Mouse (Mus musculus): ENCODE results near the gene Faf2.
"Not testable (repeated sequence)": the region's sequence is repeated elsewhere in the genome, so short reads cannot be mapped to it uniquely, and the experiment has no call there.

Faf2 gene

GRCm38 (mm10) chr13:54607204-54607603 lies 14.4 kb upstream of the Faf2 start:
- DNase-seq (ENCODE audit: low spot score in 2 of 2): no peak

DNA sequence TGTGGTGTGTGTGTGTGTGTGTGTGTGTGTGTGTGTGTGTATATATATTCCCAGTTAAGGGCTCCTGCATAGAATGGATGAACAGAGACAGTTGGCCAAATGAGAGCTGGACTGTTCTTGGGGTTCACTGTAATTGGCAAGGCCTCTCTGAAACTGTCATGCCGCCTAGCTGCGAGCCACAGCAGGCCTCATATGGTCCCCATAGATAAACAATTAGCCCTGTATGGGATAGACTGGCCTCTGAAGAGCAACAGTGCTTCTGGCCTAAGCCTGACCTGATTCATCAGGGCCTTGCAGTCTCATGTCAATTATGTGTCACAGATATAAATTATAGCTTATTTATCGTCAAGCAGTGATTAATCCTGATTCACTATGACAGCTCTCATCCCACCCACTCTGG lies 13.6 kb upstream of the Faf2 start:
- DNase-seq (ENCODE audit: low spot score in 2 of 2): no peak

DNA sequence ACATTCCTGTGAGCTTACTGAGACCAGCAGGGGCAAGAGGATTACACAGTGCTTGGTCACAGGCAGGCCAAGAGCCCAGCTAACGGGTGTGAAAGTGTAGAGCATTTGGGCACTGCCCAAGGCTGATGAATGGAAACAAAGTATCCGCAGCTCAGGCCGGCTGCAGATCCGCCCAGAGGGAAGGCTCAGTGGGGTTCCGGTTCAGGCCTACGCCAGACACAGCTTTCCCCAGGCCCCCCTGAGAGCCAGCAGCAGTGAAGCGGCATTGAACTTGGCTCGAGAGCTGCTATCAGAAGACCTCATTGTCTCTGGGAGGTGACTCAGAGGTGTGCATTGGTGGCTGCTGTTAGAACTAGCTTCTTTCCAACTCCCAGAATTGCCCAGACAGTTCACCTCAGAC lies 12.9 kb upstream of the Faf2 start:
- DNase-seq (ENCODE audit: low spot score in 2 of 2): no peak

GRCm38 (mm10) chr13:54609301-54609700 lies 12.3 kb upstream of the Faf2 start:
- DNase-seq (ENCODE audit: low spot score in 2 of 2): no peak

GRCm38 (mm10) chr13:54610613-54610971 lies 11.0 kb upstream of the Faf2 start:
- DNase-seq (ENCODE audit: low spot score in 2 of 2): no peak

DNA sequence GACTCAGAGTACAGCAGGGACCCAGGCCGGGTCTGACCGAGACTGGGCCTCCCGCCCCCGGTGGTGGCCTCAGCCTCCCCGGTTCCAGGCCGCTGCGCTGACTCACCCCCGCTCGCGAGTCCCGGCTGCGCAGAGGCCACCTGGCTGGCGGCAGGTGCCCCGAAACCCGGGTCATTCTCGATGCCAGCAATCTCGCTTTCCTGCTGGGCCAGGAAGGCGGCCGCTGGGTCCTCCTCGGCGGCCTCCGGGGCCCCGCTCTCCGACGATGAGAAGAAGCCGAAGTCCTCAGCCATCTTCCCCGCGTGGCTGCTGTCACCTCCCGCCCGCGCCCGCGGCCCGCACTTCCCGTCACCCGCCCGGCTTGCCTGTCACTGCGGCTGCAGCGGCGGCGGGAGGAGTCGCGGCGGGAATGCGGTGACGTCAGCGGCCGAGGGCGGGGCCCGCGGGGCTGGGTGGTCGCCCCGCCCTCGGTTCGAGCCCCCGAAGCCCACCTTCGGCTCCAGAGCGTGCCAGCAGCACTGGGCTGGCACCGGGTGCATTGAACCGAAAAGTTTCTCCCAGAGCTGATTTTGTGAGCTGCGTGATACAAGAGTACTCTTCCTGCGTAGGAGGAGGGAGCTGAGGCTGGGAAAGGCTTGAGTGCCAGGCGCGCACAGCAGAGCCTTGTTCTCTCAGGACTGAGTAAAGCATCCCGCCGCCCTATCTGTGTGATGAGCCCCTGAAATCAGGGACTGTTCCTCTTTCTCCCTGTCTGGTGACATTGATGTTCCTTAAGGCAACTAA lies 10.4 kb upstream of the Faf2 start, which contains the start of gene Cltb:
Gene Cltb (minus strand): TSS at position 373 of the 783 bp plus-strand sequence.
- DNase-seq (ENCODE audit: low spot score in 2 of 2): peak; percentile 69 to 72

DNA sequence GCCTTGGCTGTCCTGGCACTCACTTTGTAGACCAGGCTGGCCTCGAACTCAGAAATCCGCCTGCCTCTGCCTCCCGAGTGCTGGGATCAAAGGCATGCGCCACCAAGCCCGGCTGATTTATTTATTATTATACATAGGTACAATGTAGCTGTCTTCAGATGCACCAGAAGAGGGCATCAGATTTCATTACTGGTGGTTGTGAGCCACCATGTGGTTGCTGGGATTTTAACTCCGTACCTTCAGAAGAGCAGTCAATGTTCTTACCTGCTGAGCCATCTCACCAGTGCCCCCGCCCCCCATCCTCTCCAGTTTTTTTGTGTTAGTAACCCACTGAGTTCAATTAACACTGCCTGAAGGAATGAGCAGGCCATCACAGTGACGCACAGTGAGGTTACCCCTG lies 8.4 kb upstream of the Faf2 start:
- not testable (repeated sequence) for DNase-seq (ENCODE audit: low spot score in 2 of 2)

GRCm38 (mm10) chr13:54616307-54616706 lies 5.3 kb upstream of the Faf2 start:
- DNase-seq (ENCODE audit: low spot score in 2 of 2): no peak

DNA sequence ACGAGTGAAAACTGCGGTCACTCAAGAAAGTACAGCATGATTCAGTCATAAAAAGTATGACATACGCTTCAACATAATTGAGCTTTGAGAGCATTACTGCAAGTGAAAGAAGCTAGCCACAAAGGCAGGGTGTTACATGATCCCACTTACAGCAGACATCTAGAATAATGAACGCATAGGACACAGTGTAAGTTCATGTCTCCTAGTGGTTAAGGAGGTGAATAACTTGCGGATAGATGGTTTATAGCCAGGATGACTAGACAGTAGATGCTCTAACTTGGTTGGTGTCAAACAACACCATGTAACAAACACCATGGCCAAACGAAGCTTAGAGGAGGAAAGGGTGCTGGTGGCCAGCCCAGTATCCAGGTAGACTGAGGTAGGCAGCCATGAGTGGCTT lies 4.6 kb upstream of the Faf2 start:
- no peak for DNase-seq (ENCODE audit: low spot score in 2 of 2)

GRCm38 (mm10) chr13:54621960-54622521 lies 457 bp downstream of the Faf2 start:
- peak in 1 of 2 experiments; percentile 6 for DNase-seq (ENCODE audit: low spot score in 2 of 2)

- no peak for DNase-seq (ENCODE audit: low spot score in 2 of 2)
Measured at GRCm38 (mm10) chr13:54629128-54629527, 7.5 kb downstream of the Faf2 start.

GRCm38 (mm10) chr13:54632731-54633277 lies 11.2 kb downstream of the Faf2 start:
- DNase-seq (ENCODE audit: low spot score in 2 of 2): no peak

GRCm38 (mm10) chr13:54635011-54635410 lies 13.4 kb downstream of the Faf2 start:
- no peak for DNase-seq (ENCODE audit: low spot score in 2 of 2)

DNA sequence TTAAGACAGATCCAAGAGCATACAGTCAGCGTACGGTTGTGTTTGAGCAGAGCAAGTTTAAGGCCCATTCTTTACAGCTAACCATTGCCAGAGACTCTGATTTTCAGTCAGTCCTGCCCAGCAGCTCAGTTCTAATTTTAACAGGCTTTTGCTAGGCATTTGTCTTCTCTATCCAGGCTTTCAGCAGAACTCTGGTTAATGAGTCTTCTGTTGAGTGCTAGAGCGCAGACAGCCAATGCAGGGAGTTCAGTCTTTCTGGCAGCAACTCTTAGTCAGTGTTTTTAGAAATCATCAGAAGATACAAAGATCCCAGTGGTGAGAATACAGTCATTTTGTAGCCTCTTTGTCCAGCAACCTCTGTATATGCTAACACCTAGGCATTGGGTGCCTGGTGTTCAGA lies 28.9 kb downstream of the Faf2 start:
- no peak for DNase-seq (ENCODE audit: low spot score in 2 of 2)

- DNase-seq (ENCODE audit: low spot score in 2 of 2): no peak
Measured at GRCm38 (mm10) chr13:54660877-54661276, 39.3 kb downstream of the Faf2 start.

GRCm38 (mm10) chr13:54661358-54661757 lies 39.8 kb downstream of the Faf2 start:
- no peak for DNase-seq (ENCODE audit: low spot score in 2 of 2)

DNA sequence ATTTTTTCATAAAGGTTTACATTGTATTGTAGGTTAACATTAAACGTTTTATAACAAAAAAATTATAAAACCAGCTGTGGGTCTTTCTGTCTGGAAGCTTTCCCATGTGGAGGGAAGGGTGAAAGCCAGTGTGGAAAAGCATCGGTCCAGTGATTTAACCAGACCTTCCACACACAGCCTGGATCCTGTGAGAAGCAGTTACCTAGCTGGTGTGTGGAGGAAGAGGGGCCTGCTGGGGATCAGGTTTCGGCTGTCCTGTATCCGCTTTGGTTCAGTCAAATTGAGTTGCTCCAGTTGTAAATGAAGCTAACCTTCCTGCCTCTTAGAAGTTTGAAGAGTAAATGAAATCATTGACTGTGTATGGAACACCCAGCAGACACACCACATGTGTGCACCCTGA lies 42.4 kb downstream of the Faf2 start:
- DNase-seq (ENCODE audit: low spot score in 2 of 2): no peak

GRCm38 (mm10) chr13:54664509-54664908 lies 42.9 kb downstream of the Faf2 start:
- no peak for DNase-seq (ENCODE audit: low spot score in 2 of 2)

GRCm38 (mm10) chr13:54665062-54665461 lies 43.5 kb downstream of the Faf2 start:
- no peak for DNase-seq (ENCODE audit: low spot score in 2 of 2)

DNA sequence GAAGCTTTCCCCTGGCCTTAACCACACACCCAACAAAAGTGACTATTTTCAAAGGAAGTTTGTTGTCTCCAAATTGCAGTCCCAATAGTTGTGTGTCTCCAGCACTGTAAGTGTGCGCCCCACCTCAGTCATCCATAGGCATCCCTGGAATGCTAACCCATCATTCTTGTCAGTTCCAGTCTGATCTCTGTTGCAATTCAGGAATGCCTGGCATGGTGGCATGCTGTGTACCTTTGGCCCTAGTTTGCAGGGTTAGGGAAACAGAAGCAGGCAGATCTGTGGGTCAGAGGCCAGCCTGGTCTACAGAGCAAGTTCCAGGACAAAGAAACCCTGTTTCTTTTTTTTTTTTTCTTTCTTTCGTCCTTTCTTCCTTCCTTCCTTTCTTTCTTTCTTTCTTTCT lies 48.9 kb downstream of the Faf2 start:
- no peak for DNase-seq (ENCODE audit: low spot score in 2 of 2)

DNA sequence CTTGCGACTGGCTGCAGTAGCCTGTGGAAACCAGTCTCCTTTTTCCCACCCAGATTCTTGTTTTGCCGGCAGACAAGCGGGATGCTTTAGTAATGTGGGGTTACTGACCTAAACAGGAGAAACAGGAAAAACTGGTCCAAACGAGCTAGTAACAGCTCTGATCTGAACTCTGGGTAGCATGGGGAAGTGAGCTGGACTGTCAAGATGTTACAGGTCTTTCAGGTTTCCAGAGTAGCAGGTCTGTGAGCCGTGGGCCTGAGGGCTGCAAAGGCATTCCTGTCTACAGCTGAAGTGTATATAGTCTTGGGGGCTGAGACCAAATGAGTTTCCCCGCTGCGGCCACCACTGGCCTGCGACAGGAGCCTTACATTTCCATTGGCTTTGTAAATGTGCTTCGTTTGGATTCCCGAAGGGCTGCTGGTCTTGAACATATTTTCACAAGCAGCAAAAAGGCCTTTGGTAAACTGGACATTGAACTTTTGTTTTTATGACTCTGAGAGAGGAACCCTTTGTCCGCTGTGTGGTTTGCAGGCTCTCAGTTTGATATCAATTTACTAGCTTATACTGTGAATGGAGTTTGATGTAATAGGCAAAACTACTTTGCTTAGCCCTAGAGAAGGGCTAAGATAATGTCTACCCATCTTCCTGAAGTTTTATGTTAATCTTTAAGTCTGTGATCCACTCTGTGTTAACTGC lies 54.5 kb downstream of the Faf2 start:
- no peak for DNase-seq (ENCODE audit: low spot score in 2 of 2)

DNA sequence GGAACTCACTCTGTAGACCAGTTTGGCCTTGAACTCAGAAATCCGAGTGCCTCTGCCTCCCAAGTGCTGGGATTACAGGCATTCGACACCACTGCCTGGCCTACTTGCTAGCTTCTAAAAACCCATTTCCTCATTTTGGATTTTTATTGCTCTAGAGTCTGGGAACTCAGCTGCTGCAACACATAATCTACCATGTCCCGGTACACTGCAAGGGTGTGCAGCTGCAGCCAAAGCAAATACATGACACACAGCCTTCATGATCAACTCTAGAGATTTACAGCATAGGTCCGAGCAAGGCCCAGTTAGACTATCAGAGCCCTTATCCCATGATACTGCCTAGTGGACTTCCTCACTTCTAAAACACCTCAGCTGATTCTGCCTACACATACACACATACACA lies 56.7 kb downstream of the Faf2 start:
- DNase-seq (ENCODE audit: low spot score in 2 of 2): no peak

All from spleen, postnatal 36 days (tissue).